Mouse (Mus musculus) spleen, adult 18-20 months (tissue): ENCODE measurements around the gene Dohh.
A peak's percentile ranks its signal among the peaks of the same experiment; 100 is the strongest.

Experiments used
- DNase-seq, 2 experiments: peaks; one replicate each; pipeline ENCODE4 v3.0.0; 2022; ENCODE audit warnings: mixed read lengths in 2 of 2

Dohh gene

DNA sequence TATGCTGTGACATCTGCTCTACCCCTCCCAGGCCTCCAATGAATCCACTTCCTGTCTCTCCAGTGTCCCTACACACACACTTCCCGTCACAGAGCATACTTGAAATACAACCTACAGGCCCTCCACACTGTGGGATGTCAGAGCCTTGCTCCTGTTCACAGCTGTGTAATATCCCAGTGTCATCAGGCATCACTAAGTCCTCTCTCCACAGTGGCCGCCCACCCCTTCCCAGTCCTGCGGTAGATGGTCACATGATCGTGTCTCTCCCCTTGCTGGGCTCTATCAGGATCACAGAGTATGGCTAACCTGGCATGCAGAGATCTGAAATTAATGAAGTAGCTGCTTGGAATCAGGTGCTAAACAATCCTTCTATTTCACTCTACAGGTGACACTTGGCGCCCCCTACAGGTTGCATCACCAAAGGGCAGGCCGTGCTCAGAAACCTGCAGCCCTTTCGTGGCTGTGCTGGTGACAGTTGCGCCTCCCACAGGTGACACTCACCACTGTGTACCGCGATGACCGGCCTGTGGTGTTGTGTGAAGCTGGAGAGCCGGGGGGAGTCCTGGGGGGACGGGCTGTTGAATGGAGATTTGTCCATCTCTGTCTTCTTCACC, 21.5 kb downstream of the Dohh start:
- DNase-seq = peak; percentile 42 to 71

DNA sequence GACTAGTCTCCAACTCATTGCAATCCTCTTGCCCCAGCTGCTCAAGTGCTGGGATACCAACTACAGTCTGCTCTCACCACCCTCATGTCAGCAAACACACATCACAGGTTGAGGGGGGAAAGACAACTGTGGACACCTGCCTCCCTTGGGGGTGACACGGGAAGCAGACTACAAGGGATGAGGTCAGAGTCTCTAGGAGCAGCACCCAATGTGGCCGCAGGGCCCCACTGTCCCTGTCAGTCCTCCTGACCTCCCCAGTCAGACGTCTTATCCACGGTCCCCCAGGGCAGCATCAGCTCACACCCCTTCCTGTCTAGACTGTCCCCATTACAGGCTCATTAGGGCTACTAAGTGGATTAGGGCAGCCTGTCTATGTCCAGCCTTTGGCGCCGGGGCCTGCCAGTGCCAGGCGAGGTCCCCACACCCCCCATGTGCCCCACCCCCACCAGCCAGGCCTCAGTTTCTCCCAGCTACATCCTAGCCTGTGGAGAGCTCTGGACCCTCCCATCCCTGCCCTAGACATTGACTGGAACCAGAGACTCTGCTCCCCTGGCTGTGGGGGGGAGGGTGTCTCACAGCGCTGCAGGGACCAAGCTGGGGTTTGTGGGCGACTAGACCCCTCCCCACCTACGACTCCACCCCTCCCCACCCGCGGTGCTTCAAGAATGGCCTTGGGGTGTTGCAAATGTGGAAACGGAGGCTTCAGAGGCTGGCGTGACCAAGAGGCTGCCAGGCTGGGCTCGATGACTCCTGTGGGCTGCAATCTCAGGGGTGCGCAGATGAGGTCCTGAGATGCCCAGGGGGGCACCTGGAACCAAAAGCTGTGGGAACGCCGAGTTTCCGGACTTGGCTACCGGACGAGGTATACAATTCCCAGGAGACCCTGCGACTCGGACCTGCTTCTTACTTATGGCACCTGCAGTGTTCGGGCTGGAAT, 22.5 kb downstream of the Dohh start:
- DNase-seq = no peak

DNA sequence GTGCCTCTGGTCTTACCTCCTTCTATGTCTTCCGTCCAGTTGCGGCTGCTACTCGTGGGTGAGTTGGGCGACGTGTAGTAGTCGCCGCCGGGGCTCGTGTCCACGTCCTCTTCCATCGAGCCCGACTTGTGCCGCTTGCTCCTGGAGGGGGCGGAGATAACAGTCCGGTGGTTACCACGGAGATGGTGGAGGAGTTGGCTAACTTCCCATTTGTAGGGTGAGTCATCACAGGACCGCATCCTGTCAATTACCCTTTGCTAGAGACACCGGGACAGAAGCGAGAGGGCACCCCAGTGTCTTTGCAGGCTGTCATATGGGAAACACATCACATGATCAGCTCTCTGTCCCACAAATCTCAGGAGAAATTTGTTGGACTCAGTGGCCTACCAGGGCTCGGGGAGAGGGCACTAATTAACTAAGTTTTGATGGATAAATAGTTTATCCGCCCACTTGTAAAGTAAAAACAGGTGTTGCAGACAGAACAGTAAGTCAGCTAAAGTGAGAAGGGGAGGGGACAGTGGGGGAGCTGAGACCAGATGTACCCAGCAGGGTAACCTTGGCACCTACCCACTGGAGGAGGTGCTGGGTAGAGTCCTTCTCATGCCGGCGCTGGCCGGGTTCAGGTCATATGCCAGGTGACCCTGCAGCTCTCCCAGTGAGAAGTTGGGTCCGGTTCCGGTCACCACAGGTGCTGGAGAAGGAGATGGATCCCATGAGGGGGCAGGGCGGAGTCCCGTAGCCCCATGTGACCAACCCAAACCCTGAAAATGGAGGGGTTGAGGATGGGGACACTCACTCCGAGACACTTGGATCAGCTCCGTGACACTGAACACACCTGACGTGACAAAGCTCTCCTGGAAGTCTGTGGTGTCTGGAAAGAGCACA, 23.6 kb downstream of the Dohh start:
- DNase-seq = peak; percentile 39 to 53

DNA sequence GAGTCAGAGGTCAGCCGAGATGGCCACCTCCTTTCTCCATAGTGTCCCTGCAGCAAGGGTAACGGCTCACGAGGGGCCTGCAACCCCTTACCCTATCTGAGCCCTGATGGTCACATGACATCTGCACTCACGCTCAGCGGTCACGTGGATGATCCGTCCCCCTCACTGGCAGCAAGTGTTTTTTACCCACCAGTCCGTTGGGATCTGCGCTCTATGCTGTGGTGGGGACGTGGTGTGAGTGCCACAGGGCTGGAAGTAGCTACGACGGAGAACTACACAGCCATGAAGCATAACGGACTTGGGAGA, 24.1 kb downstream of the Dohh start:
- DNase-seq = no peak

DNA sequence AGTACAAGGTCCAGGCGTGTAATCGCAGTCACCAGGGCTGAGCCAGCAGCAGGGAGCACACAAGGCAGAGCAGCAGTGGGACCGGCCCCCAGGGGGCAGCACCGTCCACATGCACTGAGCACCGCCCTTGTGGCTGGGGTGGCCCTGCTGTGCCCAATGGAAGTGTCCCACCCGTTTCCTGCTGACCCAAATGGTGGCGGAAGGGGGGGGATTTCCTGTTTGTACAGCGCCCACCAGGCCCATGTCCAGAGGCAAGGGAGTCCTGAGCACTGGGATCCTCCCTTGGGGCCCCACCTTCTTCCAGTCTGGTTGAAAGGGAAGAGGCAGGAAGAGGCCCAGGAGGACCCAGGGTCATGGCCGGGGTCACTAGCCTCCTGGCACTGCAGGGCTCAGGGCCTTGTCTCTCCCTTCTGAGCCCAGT, 24.7 kb downstream of the Dohh start:
- peak; percentile 65 to 83 for DNase-seq

DNA sequence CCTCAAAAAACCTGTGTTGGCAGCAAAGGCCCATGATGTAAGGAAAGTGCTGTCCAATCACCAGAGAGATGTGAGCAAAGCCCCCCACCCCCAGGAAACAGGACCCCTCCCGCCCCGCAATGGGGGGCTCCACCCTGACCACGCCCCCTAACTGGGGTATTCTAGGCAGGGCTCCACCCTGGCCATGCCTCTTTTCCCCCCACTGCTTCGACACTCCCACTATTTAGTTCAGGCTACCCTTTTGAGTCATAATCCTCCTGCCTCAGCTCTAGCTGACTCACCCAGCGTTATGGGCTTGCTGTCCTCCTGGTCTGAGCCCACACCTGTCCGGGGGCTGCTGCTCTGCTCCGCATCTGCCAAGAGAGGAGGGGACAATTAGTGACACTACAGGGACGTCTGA, 25.1 kb downstream of the Dohh start:
- DNase-seq = no peak

DNA sequence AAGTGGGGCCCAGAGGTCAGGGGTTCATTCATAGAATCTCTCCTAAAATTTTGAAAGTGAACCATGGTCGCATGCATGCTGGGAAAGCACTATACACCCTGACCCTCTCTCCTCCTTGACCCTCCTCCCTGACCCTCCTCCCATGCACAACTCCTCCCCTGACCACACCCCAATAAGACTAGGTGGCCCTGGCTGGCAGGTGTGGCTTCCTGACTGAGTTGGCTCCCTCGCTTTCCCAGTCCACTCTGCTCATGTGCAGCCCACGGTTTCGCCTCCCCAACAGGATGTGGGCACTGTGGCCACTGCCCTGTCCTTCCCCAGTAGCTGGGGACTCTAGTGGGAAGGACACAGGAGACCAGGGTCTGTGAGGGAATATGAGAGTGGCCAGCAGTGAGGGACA, 26.1 kb downstream of the Dohh start:
- DNase-seq = no peak

DNA sequence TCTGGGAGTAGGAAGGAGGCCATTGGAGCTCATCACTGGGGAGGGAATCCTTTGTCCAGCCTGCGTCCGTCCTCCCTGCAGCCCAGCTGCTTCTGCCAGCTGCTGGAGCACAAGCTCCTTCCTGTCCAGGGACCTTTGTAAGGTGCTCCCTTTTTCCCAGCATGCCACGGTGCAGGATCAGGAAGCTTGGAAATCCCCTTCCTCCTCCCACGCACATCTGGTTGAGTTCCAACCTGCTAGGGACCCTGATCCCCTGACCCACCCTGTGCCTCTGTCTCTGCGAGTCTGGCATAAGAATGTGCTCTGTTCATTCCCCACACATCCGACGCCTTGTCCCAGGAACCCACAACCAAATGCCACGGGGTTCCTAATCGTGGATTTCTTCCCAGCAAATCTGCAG, 26.8 kb downstream of the Dohh start:
- DNase-seq = no peak

DNA sequence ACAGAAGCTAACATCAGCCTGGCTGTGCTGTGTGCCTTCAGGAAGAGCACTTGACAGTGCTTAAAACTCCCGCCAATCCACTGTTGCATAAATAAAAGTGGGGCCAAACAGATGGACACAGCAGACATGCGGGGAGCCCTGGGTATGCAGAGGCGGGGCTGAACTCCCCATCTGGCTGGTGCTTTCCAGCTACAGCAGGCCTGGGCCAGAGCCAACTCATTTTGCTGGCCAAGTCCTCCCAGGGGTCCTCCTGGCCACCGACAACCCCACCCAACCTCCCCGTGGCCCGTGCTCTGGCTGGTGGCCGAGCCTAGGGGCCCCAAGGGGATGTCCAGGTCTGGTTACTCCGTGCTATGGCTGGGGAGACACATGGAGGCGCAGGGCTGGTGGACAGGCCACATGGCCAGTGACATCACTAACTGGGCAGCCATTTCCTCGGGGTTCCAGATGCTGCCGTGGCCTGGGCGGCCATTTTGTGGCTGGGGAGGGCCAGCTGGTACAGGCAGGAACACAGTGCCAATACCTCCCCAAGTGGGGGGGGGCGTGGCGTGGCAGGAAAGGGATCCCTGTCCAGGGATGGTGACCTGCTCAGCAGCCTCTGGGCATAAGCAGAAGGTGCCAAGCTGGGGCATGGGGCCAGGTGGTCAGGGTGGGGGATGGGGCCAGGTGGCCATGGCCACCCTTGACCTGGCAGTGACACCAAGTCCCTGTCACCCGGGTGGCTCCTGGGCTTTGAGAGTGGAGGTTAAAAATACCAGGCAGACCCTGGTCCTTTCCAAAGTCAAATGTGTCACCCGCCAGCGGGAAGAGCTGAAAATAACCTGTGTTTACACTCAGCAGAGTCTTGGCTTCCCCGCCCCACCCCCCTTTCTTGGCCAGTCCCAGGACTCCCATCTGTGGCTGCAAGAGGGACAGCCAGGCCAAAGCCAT, 27.5 kb downstream of the Dohh start:
- peak in 1 of 2 experiments; percentile 22 for DNase-seq

DNA sequence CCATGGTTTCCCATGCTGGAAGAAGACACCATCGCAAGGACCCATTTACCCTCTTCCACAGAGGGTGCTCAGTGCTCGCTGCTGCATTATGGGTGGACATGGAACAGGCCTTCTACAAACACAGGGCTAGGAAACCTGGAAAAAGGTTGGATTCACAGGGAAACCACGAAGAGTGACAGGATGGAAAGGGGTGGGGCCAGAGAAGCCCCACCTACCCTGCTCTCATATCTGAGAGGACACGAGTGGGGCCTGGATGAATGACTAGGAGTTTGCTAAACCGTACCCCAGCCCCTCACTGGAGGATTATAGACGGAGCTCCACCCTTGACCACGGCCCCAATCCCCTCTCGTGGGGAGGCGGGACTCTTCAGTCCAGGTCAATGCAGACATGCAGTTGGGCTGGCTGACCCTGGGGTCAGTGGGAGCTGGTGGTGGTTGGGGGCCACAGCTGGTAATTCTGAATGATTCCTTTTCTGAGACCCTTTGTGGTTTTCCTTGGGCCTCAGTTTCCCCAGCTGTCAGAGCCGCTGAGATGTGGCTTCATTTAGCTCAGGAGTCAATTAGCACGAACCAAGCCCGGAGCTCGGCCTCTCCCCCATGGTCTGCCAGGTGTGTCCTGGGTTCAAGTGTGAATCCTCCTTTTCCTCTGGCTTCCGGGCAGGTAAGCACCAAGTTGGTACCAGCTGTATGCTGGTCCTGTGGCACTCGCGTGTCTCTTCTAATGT, 28.5 kb downstream of the Dohh start:
- no peak for DNase-seq

DNA sequence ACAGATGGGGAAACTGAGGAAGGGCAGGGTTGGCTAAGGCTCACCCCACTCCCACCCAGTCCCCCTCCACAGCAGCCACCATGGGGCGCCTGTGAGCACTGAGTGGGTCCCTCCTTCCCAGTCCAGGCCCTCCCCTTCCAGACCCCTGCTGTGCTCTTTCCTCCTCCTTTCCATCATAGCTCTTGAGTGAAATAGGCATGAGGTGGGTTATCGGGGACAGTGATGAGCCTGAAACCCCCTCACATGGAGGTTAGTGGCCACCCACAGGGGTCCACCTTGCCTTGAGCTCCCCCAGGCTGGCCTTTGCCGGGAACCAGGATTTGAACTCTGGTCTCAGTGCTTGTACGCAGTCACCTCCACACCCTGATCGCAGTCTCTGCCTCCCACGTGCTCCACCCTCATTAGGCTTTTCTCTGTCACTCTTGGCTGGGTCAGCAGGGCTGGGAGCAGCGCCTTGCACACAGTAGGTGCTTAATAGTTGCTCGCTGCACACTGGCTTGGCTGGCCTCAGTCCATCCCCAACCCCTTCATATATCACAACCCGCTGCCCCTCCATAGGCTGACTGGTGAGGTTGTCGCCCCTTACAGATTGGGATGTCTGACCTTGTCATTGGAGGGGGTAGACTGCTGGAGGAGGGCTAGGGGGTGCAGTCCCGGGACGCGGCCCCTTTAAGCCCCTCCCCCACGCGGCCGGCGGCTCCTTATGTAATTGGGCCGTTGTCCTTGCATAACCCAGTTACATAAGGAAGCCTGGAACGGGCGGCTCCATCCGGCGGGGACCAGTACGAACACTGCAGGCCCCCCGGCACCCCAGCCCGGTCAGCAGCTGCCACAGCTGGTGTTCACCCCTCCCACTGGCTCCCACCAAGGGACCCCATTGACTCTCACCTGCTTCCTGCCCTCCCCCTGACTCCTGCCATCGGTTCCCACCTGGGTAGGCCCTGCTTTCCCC, 29.4 kb downstream of the Dohh start:
- peak in 1 of 2 experiments; percentile 33 for DNase-seq

DNA sequence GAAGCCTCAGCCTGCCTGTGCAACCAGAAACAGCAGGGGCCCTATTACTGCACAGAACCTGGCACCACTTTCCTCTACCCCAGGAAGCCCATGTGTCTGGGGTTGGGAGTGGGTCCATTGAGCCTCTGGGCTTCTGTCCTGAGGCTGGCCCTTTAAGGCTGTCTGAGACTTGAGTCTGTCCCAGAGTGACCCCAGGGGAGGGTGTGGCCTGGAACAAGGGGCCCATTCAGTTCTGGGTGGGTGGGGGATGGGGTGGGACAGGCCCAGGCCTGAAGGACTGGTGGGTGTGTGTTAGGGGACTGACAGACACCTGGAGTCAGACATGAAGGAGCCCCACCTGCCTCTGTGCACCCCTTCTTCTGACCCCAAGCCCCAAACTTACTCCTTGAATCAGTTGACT, 30.5 kb downstream of the Dohh start:
- no peak for DNase-seq

DNA sequence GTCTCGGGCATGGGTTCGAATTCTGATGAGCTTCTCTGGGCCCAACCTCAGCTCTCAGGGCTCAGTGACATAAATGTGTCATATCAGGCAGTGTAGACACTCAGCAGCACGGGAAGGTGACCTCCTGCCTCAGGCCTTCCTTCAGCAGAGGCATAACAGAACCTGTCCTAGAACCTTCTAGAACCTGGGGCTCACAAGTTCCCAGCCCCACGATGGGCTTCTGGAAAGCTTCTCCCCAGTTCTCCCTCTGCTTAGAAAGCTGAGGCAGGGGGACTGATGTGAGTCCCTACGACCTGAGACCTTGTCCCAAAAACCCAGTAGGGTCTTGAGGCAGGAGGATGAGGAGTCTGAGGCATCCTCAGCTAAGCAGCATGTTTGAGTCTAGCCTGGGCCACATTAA, 30.9 kb downstream of the Dohh start:
- no peak for DNase-seq

DNA sequence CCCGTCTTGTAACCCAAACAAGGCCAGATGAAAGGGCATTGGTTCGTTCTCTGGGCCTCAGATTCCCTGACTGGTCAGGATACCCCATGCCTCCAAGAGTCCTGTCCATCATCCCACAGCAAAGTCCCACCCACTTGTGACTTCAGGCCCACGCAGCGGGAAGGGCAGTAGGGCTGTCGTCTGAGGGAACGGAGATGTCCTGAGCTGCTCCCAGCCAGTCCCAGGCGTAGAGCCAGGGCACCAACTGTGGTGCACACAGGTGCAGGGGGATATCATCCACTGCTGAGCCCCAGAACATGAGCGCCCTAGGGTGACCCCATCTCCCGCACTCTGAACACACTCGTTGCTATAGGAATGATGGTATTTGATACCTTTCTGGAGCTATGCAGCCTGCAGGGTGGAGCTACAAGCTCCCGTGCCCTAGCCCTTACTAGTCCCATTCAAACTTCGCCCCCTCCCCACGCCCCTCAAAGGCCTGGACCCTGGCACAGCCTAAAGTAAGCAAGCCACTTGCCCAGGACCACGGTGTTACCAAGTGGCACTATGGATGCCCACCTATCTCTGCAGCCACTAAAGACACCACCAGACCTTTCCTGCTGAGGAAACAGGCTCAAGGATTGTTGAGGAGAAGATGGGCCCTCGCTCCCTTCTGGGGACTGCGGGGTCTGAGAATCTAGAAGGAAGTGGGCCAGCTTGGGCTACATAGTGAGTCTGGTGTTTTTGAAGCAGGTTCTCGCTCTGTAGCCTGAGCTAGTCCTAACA, 31.5 kb downstream of the Dohh start:
- no peak for DNase-seq

DNA sequence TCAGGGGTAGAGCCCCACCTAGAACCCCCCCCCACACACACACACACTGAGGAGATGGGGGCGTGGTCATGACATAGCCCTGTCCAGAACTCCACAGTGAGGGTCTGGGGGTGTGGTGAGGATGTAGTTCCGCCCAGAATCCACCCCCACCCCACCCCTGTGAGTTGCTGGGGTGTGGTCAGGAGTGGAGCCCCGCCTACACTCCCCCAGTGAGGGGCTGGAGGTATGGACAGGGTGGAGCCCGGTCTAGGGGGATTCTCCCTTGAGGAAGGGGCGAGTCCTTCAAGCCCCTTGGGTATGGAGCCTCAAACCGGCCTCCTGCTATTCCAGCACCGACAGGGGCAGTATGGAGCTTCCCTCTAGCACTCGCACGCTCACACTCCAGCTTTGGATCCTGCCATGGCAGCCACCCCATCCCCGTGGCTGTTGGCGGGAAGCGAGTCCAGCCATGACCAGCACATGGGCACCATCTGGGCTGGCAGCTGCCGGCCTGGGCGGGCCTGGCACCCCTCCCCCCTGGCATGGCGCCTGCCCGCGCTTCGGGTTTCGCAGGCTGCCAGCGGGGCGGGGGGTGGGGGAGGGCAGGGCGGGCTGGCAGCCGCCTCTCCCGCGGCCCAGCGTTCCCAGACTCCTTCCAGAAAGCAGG, 32.5 kb downstream of the Dohh start:
- DNase-seq = no peak

DNA sequence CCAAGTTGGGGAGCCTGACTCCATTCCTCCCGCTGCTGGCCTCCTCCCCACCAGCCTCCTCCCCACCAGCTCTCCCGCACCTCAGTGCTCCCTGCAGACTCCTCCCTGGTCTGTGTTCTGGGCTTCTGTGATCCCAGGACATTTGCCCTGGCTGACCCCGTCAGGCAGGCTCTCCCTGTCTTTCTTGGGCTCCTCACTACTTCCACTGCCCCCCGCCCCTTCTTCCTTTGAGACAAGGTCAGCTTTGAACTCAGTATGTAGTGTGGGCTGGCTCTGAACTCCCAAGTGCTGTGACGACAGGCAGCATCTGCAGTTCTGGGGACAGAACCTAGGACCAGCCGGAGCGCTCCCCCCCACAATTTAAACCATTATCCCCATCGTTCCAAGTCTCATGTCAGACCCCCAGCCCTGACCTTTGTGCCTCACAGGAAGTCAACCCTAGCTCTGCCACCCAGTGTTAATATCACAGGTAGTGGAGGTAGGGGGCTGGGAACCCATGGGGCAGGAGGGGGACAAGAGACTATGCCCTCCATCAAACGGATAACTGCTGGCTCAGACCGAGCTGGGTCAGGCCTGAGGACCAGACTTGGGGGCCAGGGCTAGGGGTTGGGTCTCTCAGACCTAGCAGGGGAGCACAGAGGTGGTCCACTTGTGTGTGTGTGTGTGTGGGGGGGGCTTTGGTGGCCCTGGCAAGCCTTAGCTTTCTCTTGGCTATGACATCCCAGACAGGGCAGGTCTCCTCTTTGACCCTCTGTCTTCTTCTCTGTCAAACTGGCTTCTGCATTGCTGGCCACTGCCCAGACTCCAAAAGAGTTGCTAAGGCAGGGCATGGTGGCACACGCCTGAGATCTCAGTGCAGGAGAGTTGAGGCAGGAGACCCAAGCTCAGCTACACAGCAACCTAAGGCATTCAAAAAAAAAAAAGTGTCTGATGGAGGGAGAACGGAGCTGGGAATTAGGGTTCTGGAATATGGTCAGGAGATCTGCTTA, 33.3 kb downstream of the Dohh start:
- no peak for DNase-seq

DNA sequence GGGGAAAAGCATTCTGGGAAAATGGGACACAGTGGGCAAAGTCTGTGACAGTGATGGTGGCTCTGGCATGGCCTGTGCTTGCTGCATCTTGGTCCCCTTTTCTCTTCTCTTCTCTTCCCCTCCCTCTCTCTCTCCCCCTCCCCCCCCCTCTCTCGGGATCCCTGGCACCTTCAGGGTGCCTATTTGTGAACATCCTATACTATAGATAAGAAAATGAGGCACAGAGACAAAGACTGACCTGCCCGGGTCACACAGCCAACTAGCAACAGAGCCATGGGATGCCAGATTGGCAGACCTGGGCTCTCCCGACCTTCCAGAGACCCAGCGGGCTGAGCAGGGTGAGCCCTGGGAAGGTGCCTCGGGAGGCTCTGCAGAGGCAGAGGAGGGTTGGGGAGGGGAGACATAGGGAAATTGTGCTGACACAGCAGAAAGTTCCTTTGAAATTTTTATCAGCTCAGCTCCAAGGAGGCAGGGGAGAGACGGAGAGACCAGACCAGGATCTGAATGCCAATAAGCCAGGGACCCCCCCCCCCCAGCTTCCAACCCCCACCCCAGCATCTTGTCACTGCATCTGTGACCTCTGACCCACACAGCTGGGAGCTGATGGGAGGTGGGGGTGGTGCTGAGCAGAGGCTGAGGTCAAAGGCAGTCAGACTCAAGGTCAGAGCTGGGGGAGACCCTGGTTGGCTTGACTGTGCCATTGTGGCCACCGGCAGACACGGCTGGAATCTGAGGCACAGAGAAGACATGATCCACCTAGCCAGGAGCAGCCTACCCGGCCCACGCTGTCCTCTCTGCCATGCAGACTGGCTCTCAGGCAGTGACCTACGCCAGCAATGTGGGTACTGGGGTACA, 34.2 kb downstream of the Dohh start:
- no peak for DNase-seq
